Mouse (Mus musculus) heart, embryonic 13.5 days (tissue): ENCODE measurements around the gene Nos1ap. TPM values are rescaled to one million over a fixed set of nuclear protein-coding genes. Genes with fewer than 3 reads are reported as not detected.

ENCODE experiments used
- ATAC-seq: fragments of 200-750 bp; cut with Nextera tagmentation; 2 replicates; pipeline ENCODE4 v1.8.0; 2017; ENCODE audit warnings: moderate TSS enrichment; ENCODE audit not compliant: insufficient number of reproducible peaks, low FRiP score, low TSS enrichment; ENCODE audit errors: extremely low read depth
- H3K27ac ChIP-seq: fragments of 300-500 bp; sonication (generic); replicated peaks from 2 replicates; pipeline ENCODE4 v1.5.1; 2015; ENCODE audit warnings: moderate library complexity, mild to moderate bottlenecking, inconsistent platforms
- H3K27me3 ChIP-seq: fragments of 300-500 bp; sonication (generic); replicated peaks from 2 replicates; pipeline ENCODE4 v1.6.1; 2015; ENCODE audit warnings: mild to moderate bottlenecking, inconsistent platforms
- H3K36me3 ChIP-seq: fragments of 300-500 bp; sonication (generic); 2 replicates; pipeline ENCODE4 v1.6.1; 2015; ENCODE audit warnings: mild to moderate bottlenecking, inconsistent platforms
- H3K4me1 ChIP-seq: fragments of 300-500 bp; sonication (generic); 2 replicates; pipeline ENCODE4 v1.6.1; 2015; ENCODE audit warnings: inconsistent platforms
- H3K4me2 ChIP-seq: fragments of 300-500 bp; sonication (generic); 2 replicates; pipeline ENCODE4 v1.6.1; 2015; ENCODE audit warnings: inconsistent platforms, mild to moderate bottlenecking, moderate library complexity
- H3K4me3 ChIP-seq: fragments of 300-500 bp; sonication (generic); 2 replicates; pipeline ENCODE4 v1.5.1; 2015; ENCODE audit warnings: moderate library complexity, mild to moderate bottlenecking, inconsistent platforms
- H3K9ac ChIP-seq: fragments of 300-500 bp; sonication (generic); 2 replicates; pipeline ENCODE4 v1.6.1; 2015; ENCODE audit warnings: inconsistent platforms, mild to moderate bottlenecking, moderate library complexity
- H3K9me3 ChIP-seq: fragments of 300-500 bp; sonication (generic); 2 replicates; pipeline ENCODE4 v1.6.1; 2016; ENCODE audit warnings: inconsistent platforms
- WGBS: fragments of 180-500 bp; shearing (Covaris S2); methylation state at CpG from one replicate; pipeline ENCODE4 v1.1.7; 2015; ENCODE audit warnings: mixed read lengths; 5-methylcytosine and 5-hydroxymethylcytosine counted together
- polyA plus RNA-seq: library from polyadenylated mRNA; unstranded; fragments of >200 nt; fragmentation: Nextera tagmentation; extraction: Ambion mirVana; gene quantifications from 2 replicates; pipeline ENCODE4 v1.2.1, GENCODE M21; 2015

Nos1ap gene
- polyA plus RNA-seq, 1 experiment from 2014 or later = 17.9 TPM

GRCm38 (mm10) chr1:170499891-170500290 is 89.8 kb downstream of the Nos1ap start:
- peaks cover 90% of the 10 kb centered on the region for H3K4me1 ChIP-seq
- ATAC-seq = no peak

GRCm38 (mm10) chr1:170499466-170499865 is 90.2 kb downstream of the Nos1ap start:
- Histone ChIP-seq H3K27me3 (no peaks in the 10 kb centered on the region), H3K9me3 (no peaks in the 10 kb centered on the region), H3K4me2 (no peak overlapping the region), H3K36me3 (no peaks in the 10 kb centered on the region), H3K4me1 (peaks cover 86% of the 10 kb centered on the region), H3K27ac (no peak overlapping the region; the same call in 1 of the 2 replicates), H3K9ac (no peak overlapping the region), H3K4me3 (no peak overlapping the region)
- WGBS = 59% methylated on average over 4 of the region's 4 CpGs
- ATAC-seq = no peak

More at GRCm38 (mm10) chr1:170499891-170500290, 89.8 kb downstream of the Nos1ap start:
- Histone ChIP-seq H3K27me3 (no peaks in the 10 kb centered on the region), H3K36me3 (no peaks in the 10 kb centered on the region), H3K9ac (no peak overlapping the region; the same call in 1 of the 2 replicates), H3K9me3 (no peaks in the 10 kb centered on the region), H3K4me3 (no peak overlapping the region), H3K27ac (no peak overlapping the region; the same call in 1 of the 2 replicates), H3K4me2 (no peak overlapping the region)
- 51% methylated on average over 6 of the region's 6 CpGs for WGBS

GRCm38 (mm10) chr1:170498645-170499044 is 91.0 kb downstream of the Nos1ap start:
- WGBS = 31% methylated on average over 4 of the region's 4 CpGs
- H3K4me2 ChIP-seq = no peak overlapping the region
- H3K4me3 ChIP-seq = no peak overlapping the region
- no peak for ATAC-seq
- H3K9ac ChIP-seq = no peak overlapping the region
- no peaks in the 10 kb centered on the region for H3K36me3 ChIP-seq
- H3K27me3 ChIP-seq = no peaks in the 10 kb centered on the region
- peaks cover 78% of the 10 kb centered on the region for H3K4me1 ChIP-seq
- H3K9me3 ChIP-seq = no peaks in the 10 kb centered on the region
- peak overlapping the region; percentile 50; the same call in 1 of the 2 replicates for H3K27ac ChIP-seq

- Histone ChIP-seq H3K36me3 (no peaks in the 10 kb centered on the region), H3K9ac (no peak overlapping the region), H3K27ac (0 out of 2 replicates have a peak overlapping the region, but pooled peaks have one; percentile 3), H3K4me1 (peaks cover 58% of the 10 kb centered on the region), H3K27me3 (no peaks in the 10 kb centered on the region), H3K9me3 (no peaks in the 10 kb centered on the region), H3K4me3 (no peak overlapping the region), H3K4me2 (no peak overlapping the region)
- 65% methylated on average over 8 of the region's 8 CpGs for WGBS
- ATAC-seq = no peak
These were observed 93.4 kb downstream of the Nos1ap start for GRCm38 (mm10) chr1:170496221-170496620.

GRCm38 (mm10) chr1:170495538-170496183 is 94.0 kb downstream of the Nos1ap start:
- ATAC-seq = no peak
- Histone ChIP-seq H3K4me1 (peaks cover 52% of the 10 kb centered on the region), H3K4me2 (peak overlapping the region; percentile 33), H3K27me3 (no peaks in the 10 kb centered on the region), H3K9ac (peak overlapping the region; percentile 44), H3K4me3 (no peak overlapping the region), H3K9me3 (no peaks in the 10 kb centered on the region), H3K36me3 (no peaks in the 10 kb centered on the region), H3K27ac (0 out of 2 replicates have a peak overlapping the region, but pooled peaks have one; percentile 3)
- WGBS = 22% methylated on average over 13 of the region's 13 CpGs

- no peaks in the 10 kb centered on the region for H3K9me3 ChIP-seq
- ATAC-seq = no peak
- peaks cover 35% of the 10 kb centered on the region for H3K4me1 ChIP-seq
- H3K27ac ChIP-seq = no peak overlapping the region
- no peak overlapping the region for H3K4me3 ChIP-seq
- WGBS = 74% methylated on average over 2 of the region's 2 CpGs
- no peaks in the 10 kb centered on the region for H3K36me3 ChIP-seq
- H3K4me2 ChIP-seq = no peak overlapping the region
- no peak overlapping the region for H3K9ac ChIP-seq
- no peaks in the 10 kb centered on the region for H3K27me3 ChIP-seq
These were observed 97.1 kb downstream of the Nos1ap start for GRCm38 (mm10) chr1:170492527-170492926.

- 68% methylated on average over 4 of the region's 4 CpGs for WGBS
- no peaks in the 10 kb centered on the region for H3K36me3 ChIP-seq
- no peak overlapping the region for H3K27ac ChIP-seq
- no peak for ATAC-seq
- no peak overlapping the region for H3K9ac ChIP-seq
- H3K4me3 ChIP-seq = no peak overlapping the region
- peaks cover 31% of the 10 kb centered on the region for H3K4me1 ChIP-seq
- H3K9me3 ChIP-seq = no peaks in the 10 kb centered on the region
- no peaks in the 10 kb centered on the region for H3K27me3 ChIP-seq
- H3K4me2 ChIP-seq = no peak overlapping the region
These were observed 97.6 kb downstream of the Nos1ap start for GRCm38 (mm10) chr1:170492027-170492426.

GRCm38 (mm10) chr1:170489936-170490335 is 99.7 kb downstream of the Nos1ap start:
- no peak overlapping the region for H3K27ac ChIP-seq
- H3K9me3 ChIP-seq = no peaks in the 10 kb centered on the region
- no peak overlapping the region for H3K4me3 ChIP-seq
- 49% methylated on average over 7 of the region's 7 CpGs for WGBS
- H3K9ac ChIP-seq = no peak overlapping the region
- no peak overlapping the region for H3K4me2 ChIP-seq
- ATAC-seq = no peak
- H3K36me3 ChIP-seq = no peaks in the 10 kb centered on the region
- no peaks in the 10 kb centered on the region for H3K27me3 ChIP-seq
- H3K4me1 ChIP-seq = peaks cover 30% of the 10 kb centered on the region

GRCm38 (mm10) chr1:170489450-170489849 is 100.2 kb downstream of the Nos1ap start:
- Histone ChIP-seq H3K4me2 (no peak overlapping the region), H3K9ac (no peak overlapping the region), H3K27ac (no peak overlapping the region), H3K9me3 (no peaks in the 10 kb centered on the region), H3K4me3 (no peak overlapping the region), H3K36me3 (no peaks in the 10 kb centered on the region), H3K27me3 (no peaks in the 10 kb centered on the region), H3K4me1 (peaks cover 35% of the 10 kb centered on the region)
- 75% methylated on average over 6 of the region's 6 CpGs for WGBS
- no peak for ATAC-seq

GRCm38 (mm10) chr1:170485119-170485518 is 104.5 kb downstream of the Nos1ap start:
- no peak overlapping the region for H3K4me2 ChIP-seq
- no peaks in the 10 kb centered on the region for H3K27me3 ChIP-seq
- H3K27ac ChIP-seq = peak overlapping the region; percentile 50; the same call in 1 of the 2 replicates
- ATAC-seq = no peak
- 0 out of 2 replicates have a peak overlapping the region, but pooled peaks have one; percentile 33 for H3K9ac ChIP-seq
- H3K4me1 ChIP-seq = peaks cover 58% of the 10 kb centered on the region
- WGBS = 10% methylated on average over 4 of the region's 4 CpGs
- no peaks in the 10 kb centered on the region for H3K9me3 ChIP-seq
- no peak overlapping the region for H3K4me3 ChIP-seq
- H3K36me3 ChIP-seq = no peaks in the 10 kb centered on the region

- ATAC-seq = no peak
- 79% methylated on average over 7 of the region's 8 CpGs for WGBS
- no peak overlapping the region for H3K4me3 ChIP-seq
- H3K4me2 ChIP-seq = no peak overlapping the region
- H3K36me3 ChIP-seq = no peaks in the 10 kb centered on the region
- no peaks in the 10 kb centered on the region for H3K9me3 ChIP-seq
- H3K27ac ChIP-seq = no peak overlapping the region
- H3K27me3 ChIP-seq = no peaks in the 10 kb centered on the region
- peaks cover 76% of the 10 kb centered on the region for H3K4me1 ChIP-seq
- no peak overlapping the region for H3K9ac ChIP-seq
These were observed 107.3 kb downstream of the Nos1ap start for GRCm38 (mm10) chr1:170482236-170482905.
